Mouse (Mus musculus) frontal cortex, postnatal 25 days (tissue): ENCODE data around the gene Atp5f1.
"Not testable (repeated sequence)": the region's sequence is repeated elsewhere in the genome, so short reads cannot be mapped to it uniquely, and the experiment has no call there.

Experiments used
- DNase-seq, 2 experiments: peaks; one replicate each; pipeline ENCODE4 v3.0.0; 2022; ENCODE audit warnings: low spot score in 2 of 2

Atp5f1 gene

GRCm38 (mm10) chr3:105959999-105960398 lies at the start of gene Atp5f1:
TSS of gene Atp5f1 (minus strand) at chr3:105960099.
- DNase-seq, result no peak

- not testable (repeated sequence) for DNase-seq
Observed at GRCm38 (mm10) chr3:106003360-106003759, 43.5 kb upstream of the Atp5f1 start.

- peak in 1 of 2 experiments; percentile 9 for DNase-seq
Observed at GRCm38 (mm10) chr3:106001416-106002370, 41.8 kb upstream of the Atp5f1 start.

- DNase-seq, result no peak
Observed at GRCm38 (mm10) chr3:106000707-106001375, 40.9 kb upstream of the Atp5f1 start.

GRCm38 (mm10) chr3:105994730-105995129 lies 34.8 kb upstream of the Atp5f1 start:
- DNase-seq, result no peak

- DNase-seq, result peak in 1 of 2 experiments; percentile 34
Observed at GRCm38 (mm10) chr3:105991653-105992283, 31.9 kb upstream of the Atp5f1 start.

- DNase-seq, result not testable (repeated sequence)
Observed at GRCm38 (mm10) chr3:105989611-105990010, 29.7 kb upstream of the Atp5f1 start.

- no peak for DNase-seq
Observed at GRCm38 (mm10) chr3:105974174-105974573, 14.3 kb upstream of the Atp5f1 start.

GRCm38 (mm10) chr3:105973411-105973810 lies 13.5 kb upstream of the Atp5f1 start, which contains the start of gene Ovgp1:
TSS of gene Ovgp1 (plus strand) at chr3:105973711.
- DNase-seq, result no peak

- no peak for DNase-seq
Observed at GRCm38 (mm10) chr3:105971831-105972446, 12.0 kb upstream of the Atp5f1 start.

GRCm38 (mm10) chr3:105960700-105961099 lies 801 bp upstream of the Atp5f1 start:
- DNase-seq, result no peak

GRCm38 (mm10) chr3:105959585-105959984 lies 314 bp downstream of the Atp5f1 start:
- DNase-seq, result no peak

- peak; percentile 94 for DNase-seq
Observed at GRCm38 (mm10) chr3:105958974-105959580, 822 bp downstream of the Atp5f1 start, which contains the start of gene Wdr77. TSS of gene Wdr77 (plus strand) at chr3:105959369.

GRCm38 (mm10) chr3:105958204-105958603 lies 1.7 kb downstream of the Atp5f1 start:
- no peak for DNase-seq

GRCm38 (mm10) chr3:105957235-105957634 lies 2.7 kb downstream of the Atp5f1 start:
- no peak for DNase-seq

- DNase-seq, result no peak
Observed at GRCm38 (mm10) chr3:105951348-105951747, 8.6 kb downstream of the Atp5f1 start.

- DNase-seq, result no peak
Observed at GRCm38 (mm10) chr3:105936111-105936510, 23.8 kb downstream of the Atp5f1 start.

GRCm38 (mm10) chr3:105935033-105935432 lies 24.9 kb downstream of the Atp5f1 start:
- no peak for DNase-seq

GRCm38 (mm10) chr3:105933926-105934325 lies 26.0 kb downstream of the Atp5f1 start:
- no peak for DNase-seq

GRCm38 (mm10) chr3:105932240-105933071 lies 27.4 kb downstream of the Atp5f1 start, which contains the start of gene I830077J02Rik:
TSS of gene I830077J02Rik (minus strand) at chr3:105932664.
- no peak for DNase-seq
